Mouse (Mus musculus): ENCODE data around the gene Tbc1d24. TPM values are rescaled to one million over a fixed set of nuclear protein-coding genes. Genes with fewer than 3 reads are reported as not detected.
A peak's percentile ranks its signal among the peaks of the same experiment; 100 is the strongest.

The Tbc1d24 gene
- total and polyA plus RNA-seq, 2 experiments: 13.3 to 31.5 TPM

GRCm38 (mm10) chr17:24244061-24244460 is 38.7 kb upstream of the Tbc1d24 start:
- WGBS: 98% methylated on average over 8 of the region's 8 CpGs
- no peak overlapping the region for H3K4me3 ChIP-seq (ENCODE audit: insufficient read depth, low read depth, low read length)
- DNase-seq (ENCODE audit: extremely low read depth, low read depth, low spot score): no peak
- H3K36me3 ChIP-seq (ENCODE audit: control insufficient read depth, insufficient read depth, low read length): peaks cover 3% of the 10 kb centered on the region; the same call in 1 of the 2 replicates
- no peaks in the 10 kb centered on the region for H3K79me2 ChIP-seq (ENCODE audit: control insufficient read depth, insufficient read depth, low read length)
- no peak overlapping the region; the same call in 1 of the 2 replicates for H3K27ac ChIP-seq (replicated peaks; ENCODE audit: insufficient read depth, low read depth, low read length)
- peaks cover 9% of the 10 kb centered on the region for H3K4me1 ChIP-seq (ENCODE audit: control insufficient read depth, insufficient read depth, low read length)
- H3K9ac ChIP-seq (ENCODE audit: low read depth, low read length): no peak overlapping the region
- H3K27me3 ChIP-seq (ENCODE audit: control insufficient read depth, insufficient read depth, low read length): no peaks in the 10 kb centered on the region
- no peak for TF ChIP-seq POLR2A (IDR thresholded peaks at IDR 0.05; ENCODE audit: extremely low read depth, insufficient read depth, low read length)
- no peak for TF ChIP-seq CTCF (IDR thresholded peaks at IDR 0.05; ENCODE audit: low read depth, low read length)

GRCm38 (mm10) chr17:24243311-24243969 is 38.1 kb upstream of the Tbc1d24 start:
- H3K36me3 ChIP-seq (ENCODE audit: control insufficient read depth, insufficient read depth, low read length): peaks cover 3% of the 10 kb centered on the region; the same call in 1 of the 2 replicates
- WGBS: 77% methylated on average over 4 of the region's 4 CpGs
- DNase-seq (ENCODE audit: extremely low read depth, low read depth, low spot score): peak; percentile 93

GRCm38 (mm10) chr17:24236921-24237320 is 31.6 kb upstream of the Tbc1d24 start:
- peak; percentile 54 for DNase-seq (ENCODE audit: extremely low read depth, low read depth, low spot score)
- Histone ChIP-seq H3K79me2 (ENCODE audit: control insufficient read depth, insufficient read depth, low read length) (no peaks in the 10 kb centered on the region), H3K9ac (ENCODE audit: low read depth, low read length) (no peak overlapping the region), H3K27ac (replicated peaks; ENCODE audit: insufficient read depth, low read depth, low read length) (no peak overlapping the region), H3K4me1 (ENCODE audit: control insufficient read depth, insufficient read depth, low read length) (no peaks in the 10 kb centered on the region), H3K27me3 (ENCODE audit: control insufficient read depth, insufficient read depth, low read length) (no peaks in the 10 kb centered on the region), H3K4me3 (ENCODE audit: insufficient read depth, low read depth, low read length) (no peak overlapping the region), H3K36me3 (ENCODE audit: control insufficient read depth, insufficient read depth, low read length) (peaks cover 4% of the 10 kb centered on the region; the same call in 1 of the 2 replicates)
- 82% methylated on average over 7 of the region's 7 CpGs for WGBS
- no peak for TF ChIP-seq POLR2A (IDR thresholded peaks at IDR 0.05; ENCODE audit: extremely low read depth, insufficient read depth, low read length)
- no peak for TF ChIP-seq CTCF (IDR thresholded peaks at IDR 0.05; ENCODE audit: low read depth, low read length)

More at GRCm38 (mm10) chr17:24243311-24243969, 38.1 kb upstream of the Tbc1d24 start:
- Histone ChIP-seq H3K9ac (ENCODE audit: low read depth, low read length) (peak overlapping the region; percentile 33), H3K79me2 (ENCODE audit: control insufficient read depth, insufficient read depth, low read length) (no peaks in the 10 kb centered on the region), H3K27ac (replicated peaks; ENCODE audit: insufficient read depth, low read depth, low read length) (peak overlapping the region; percentile 80), H3K4me3 (ENCODE audit: insufficient read depth, low read depth, low read length) (no peak overlapping the region), H3K4me1 (ENCODE audit: control insufficient read depth, insufficient read depth, low read length) (peaks cover 9% of the 10 kb centered on the region), H3K27me3 (ENCODE audit: control insufficient read depth, insufficient read depth, low read length) (no peaks in the 10 kb centered on the region)
- no peak for TF ChIP-seq POLR2A (IDR thresholded peaks at IDR 0.05; ENCODE audit: extremely low read depth, insufficient read depth, low read length)
- peak; percentile 60; the same call in 1 of the 2 replicates for TF ChIP-seq CTCF (IDR thresholded peaks at IDR 0.05; ENCODE audit: low read depth, low read length)

GRCm38 (mm10) chr17:24236479-24236878 is 31.1 kb upstream of the Tbc1d24 start:
- WGBS: 94% methylated on average over 1 of the region's 1 CpGs
- Histone ChIP-seq H3K4me1 (ENCODE audit: control insufficient read depth, insufficient read depth, low read length) (no peaks in the 10 kb centered on the region), H3K79me2 (ENCODE audit: control insufficient read depth, insufficient read depth, low read length) (no peaks in the 10 kb centered on the region), H3K36me3 (ENCODE audit: control insufficient read depth, insufficient read depth, low read length) (peaks cover 4% of the 10 kb centered on the region; the same call in 1 of the 2 replicates), H3K27me3 (ENCODE audit: control insufficient read depth, insufficient read depth, low read length) (no peaks in the 10 kb centered on the region), H3K9ac (ENCODE audit: low read depth, low read length) (no peak overlapping the region), H3K4me3 (ENCODE audit: insufficient read depth, low read depth, low read length) (no peak overlapping the region), H3K27ac (replicated peaks; ENCODE audit: insufficient read depth, low read depth, low read length) (no peak overlapping the region)
- TF ChIP-seq POLR2A (IDR thresholded peaks at IDR 0.05; ENCODE audit: extremely low read depth, insufficient read depth, low read length) (no peak), CTCF (IDR thresholded peaks at IDR 0.05; ENCODE audit: low read depth, low read length) (no peak)
- no peak for DNase-seq (ENCODE audit: extremely low read depth, low read depth, low spot score)

- peaks cover 7% of the 10 kb centered on the region; the same call in 1 of the 2 replicates for H3K79me2 ChIP-seq (ENCODE audit: control insufficient read depth, insufficient read depth, low read length)
- no peak overlapping the region for H3K9ac ChIP-seq (ENCODE audit: low read depth, low read length)
- DNase-seq (ENCODE audit: extremely low read depth, low read depth, low spot score): no peak
- H3K27ac ChIP-seq (replicated peaks; ENCODE audit: insufficient read depth, low read depth, low read length): peak overlapping the region; percentile 10; the same call in 1 of the 2 replicates
- 86% methylated on average over 7 of the region's 7 CpGs for WGBS
- H3K36me3 ChIP-seq (ENCODE audit: control insufficient read depth, insufficient read depth, low read length): no peaks in the 10 kb centered on the region; the same call in 1 of the 2 replicates
- TF ChIP-seq CTCF (IDR thresholded peaks at IDR 0.05; ENCODE audit: low read depth, low read length): no peak
- no peak for TF ChIP-seq POLR2A (IDR thresholded peaks at IDR 0.05; ENCODE audit: extremely low read depth, insufficient read depth, low read length)
- H3K4me3 ChIP-seq (ENCODE audit: insufficient read depth, low read depth, low read length): no peak overlapping the region
- no peaks in the 10 kb centered on the region for H3K27me3 ChIP-seq (ENCODE audit: control insufficient read depth, insufficient read depth, low read length)
- peaks cover 29% of the 10 kb centered on the region for H3K4me1 ChIP-seq (ENCODE audit: control insufficient read depth, insufficient read depth, low read length)
Measured at GRCm38 (mm10) chr17:24227941-24228340, 22.6 kb upstream of the Tbc1d24 start.

- H3K79me2 ChIP-seq (ENCODE audit: control insufficient read depth, insufficient read depth, low read length): peaks cover 7% of the 10 kb centered on the region; the same call in 1 of the 2 replicates
- no peaks in the 10 kb centered on the region; the same call in 1 of the 2 replicates for H3K36me3 ChIP-seq (ENCODE audit: control insufficient read depth, insufficient read depth, low read length)
- peak overlapping the region; percentile 84 for H3K9ac ChIP-seq (ENCODE audit: low read depth, low read length)
- H3K27ac ChIP-seq (replicated peaks; ENCODE audit: insufficient read depth, low read depth, low read length): peak overlapping the region; percentile 96
- peaks cover 37% of the 10 kb centered on the region for H3K4me1 ChIP-seq (ENCODE audit: control insufficient read depth, insufficient read depth, low read length)
- DNase-seq (ENCODE audit: extremely low read depth, low read depth, low spot score): peak; percentile 95
- TF ChIP-seq CTCF (IDR thresholded peaks at IDR 0.05; ENCODE audit: low read depth, low read length) (no peak), POLR2A (IDR thresholded peaks at IDR 0.05; ENCODE audit: extremely low read depth, insufficient read depth, low read length) (0 out of 2 replicates have a peak, but pooled peaks have one; percentile 40)
- peak overlapping the region; percentile 60 for H3K4me3 ChIP-seq (ENCODE audit: insufficient read depth, low read depth, low read length)
- H3K27me3 ChIP-seq (ENCODE audit: control insufficient read depth, insufficient read depth, low read length): no peaks in the 10 kb centered on the region
- 31% methylated on average over 8 of the region's 8 CpGs for WGBS
Measured at GRCm38 (mm10) chr17:24226721-24227120, 21.4 kb upstream of the Tbc1d24 start.
